Mouse (Mus musculus) cerebellum, adult 9-11 months (tissue): ENCODE data around the gene Anxa10.

ENCODE experiments used
- DNase-seq: peaks from one replicate; pipeline ENCODE4 v3.0.0; 2022

Anxa10 gene

GRCm38 (mm10) chr8:62123098-62123497 lies at the start of gene Anxa10:
Anxa10 (minus strand) TSS chr8:62123150.
- DNase-seq = no peak

GRCm38 (mm10) chr8:62132662-62133366 lies 9.9 kb upstream of the Anxa10 start:
- DNase-seq = no peak

- DNase-seq = no peak
Measured at GRCm38 (mm10) chr8:62097213-62097612, 25.7 kb downstream of the Anxa10 start.

GRCm38 (mm10) chr8:62081804-62082203 lies 41.1 kb downstream of the Anxa10 start:
- no peak for DNase-seq

GRCm38 (mm10) chr8:62080195-62080802 lies 42.7 kb downstream of the Anxa10 start:
- DNase-seq = no peak

DNA sequence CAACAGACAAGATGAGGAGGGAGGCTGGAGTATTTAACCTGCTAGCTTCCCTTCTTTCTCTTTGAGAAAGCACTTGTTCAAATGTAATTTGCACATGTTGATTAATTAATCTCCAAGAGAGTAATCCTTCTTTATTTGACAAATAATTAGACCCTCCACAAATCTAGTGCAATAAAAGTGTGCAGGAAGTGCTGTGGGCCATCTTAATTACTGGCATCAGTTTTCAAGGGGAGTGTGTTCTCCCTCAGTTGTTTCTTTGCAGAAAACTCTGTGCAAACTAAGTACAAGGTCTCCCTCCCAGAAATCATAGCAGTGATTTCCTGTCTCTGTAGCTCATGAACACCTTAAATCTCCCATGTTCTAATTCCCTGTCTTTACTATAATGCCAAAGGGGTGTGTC lies 54.6 kb downstream of the Anxa10 start:
- no peak for DNase-seq

DNA sequence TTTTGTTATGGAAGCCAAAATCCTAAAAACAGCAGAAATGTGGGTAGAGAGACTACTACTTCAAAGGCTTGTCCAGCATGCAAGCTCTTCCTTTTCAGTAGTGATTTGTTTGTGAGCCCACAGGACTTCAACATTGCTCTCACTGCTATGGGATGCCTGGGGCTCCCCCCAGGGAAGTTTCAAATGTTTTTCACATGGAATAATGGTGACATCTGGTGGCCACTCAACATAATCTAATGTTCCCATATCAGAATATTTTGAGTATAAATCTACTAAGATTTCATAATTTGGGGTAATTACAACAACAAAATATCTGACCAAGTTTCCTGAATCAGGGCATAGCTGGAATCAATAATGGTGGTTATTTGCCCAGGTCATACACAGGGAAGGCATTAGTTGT lies 62.6 kb downstream of the Anxa10 start:
- DNase-seq = no peak

DNA sequence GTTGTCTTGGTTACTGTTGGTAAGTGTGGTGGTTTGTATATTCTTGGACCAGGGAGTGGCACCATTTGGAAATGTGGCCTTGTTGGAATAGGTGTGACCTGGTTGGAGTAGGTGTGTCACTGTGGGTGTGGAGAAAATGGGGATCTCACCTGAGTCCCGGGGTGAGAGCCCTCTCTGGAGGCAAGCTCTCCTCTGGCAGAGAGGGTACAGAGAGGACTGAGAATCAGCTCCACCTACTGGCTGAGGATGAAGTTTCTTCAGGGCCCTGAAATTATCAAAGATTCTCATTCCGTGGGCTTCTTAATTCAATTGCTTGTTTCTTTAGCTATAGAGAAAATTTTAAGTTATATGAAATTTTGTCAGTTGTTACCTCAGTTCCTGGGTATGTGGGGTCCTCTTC lies 76.1 kb downstream of the Anxa10 start:
- DNase-seq = no peak

- no peak for DNase-seq
Measured at GRCm38 (mm10) chr8:62034351-62034750, 88.6 kb downstream of the Anxa10 start.

DNA sequence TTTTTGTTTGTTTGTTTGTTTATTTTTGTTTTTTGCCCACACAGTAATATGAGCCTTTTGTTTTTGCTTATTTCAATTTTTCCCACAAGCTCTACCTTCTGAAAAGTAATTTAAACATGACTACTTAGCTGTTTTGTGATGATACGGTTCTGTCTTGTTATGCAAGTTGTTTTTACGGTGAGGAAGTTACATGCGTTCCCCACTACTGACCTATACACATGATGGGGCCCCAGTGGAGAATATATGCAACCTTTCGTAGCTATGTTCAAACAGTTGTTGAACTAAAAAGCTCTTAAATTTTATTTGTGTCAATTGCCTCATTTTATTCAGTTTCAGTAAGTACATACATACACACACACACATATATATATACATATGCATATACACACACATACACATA lies 108.4 kb downstream of the Anxa10 start:
- no peak for DNase-seq

DNA sequence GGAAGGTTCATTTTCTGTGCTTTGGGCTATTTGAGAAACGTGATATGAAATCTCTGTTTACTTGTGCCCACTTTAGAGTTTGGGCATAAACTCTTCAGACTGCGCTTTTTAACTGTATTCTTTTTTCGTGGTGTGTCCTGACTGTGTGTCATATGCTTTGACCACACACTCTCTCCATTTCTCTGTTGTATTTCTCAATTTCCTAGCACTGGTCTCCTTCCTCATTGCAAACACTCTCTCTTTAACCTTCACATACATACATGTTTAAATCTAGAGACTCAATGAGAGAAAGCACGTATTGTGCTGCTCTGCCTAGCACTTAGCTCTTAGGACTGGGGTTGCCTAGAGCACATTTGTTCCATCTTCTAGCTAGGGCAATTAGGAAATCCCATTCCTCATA lies 108.8 kb downstream of the Anxa10 start:
- DNase-seq = no peak
